Mouse (Mus musculus) C2C12 (cell line): ENCODE data around the gene Tecpr2. TPM values are rescaled to one million over a fixed set of nuclear protein-coding genes. Genes with fewer than 3 reads are reported as not detected.
A peak's percentile ranks its signal among the peaks of the same experiment; 100 is the strongest.

Experiments used
- H3K27me3 ChIP-seq: one replicate; pipeline ENCODE4 v1.6.1; 2011; ENCODE audit not compliant: control insufficient read depth, insufficient read depth, insufficient read length
- H3K36me3 ChIP-seq: one replicate; pipeline ENCODE4 v1.6.1; 2011; ENCODE audit not compliant: control insufficient read depth, insufficient read depth
- H3K4me3 ChIP-seq: one replicate; pipeline ENCODE4 v1.5.1; 2011; ENCODE audit warnings: mild to moderate bottlenecking, control low read depth; ENCODE audit not compliant: poor library complexity, insufficient read depth, severe bottlenecking
- H3K79me2 ChIP-seq: one replicate; pipeline ENCODE4 v1.6.1; 2011; ENCODE audit not compliant: control insufficient read depth, insufficient read depth
- H3K79me3 ChIP-seq: one replicate; pipeline ENCODE4 v1.6.1; 2011; ENCODE audit warnings: low read depth, control low read depth
- H3ac ChIP-seq: one replicate; pipeline ENCODE3; 2011; ENCODE audit warnings: low read depth; ENCODE audit not compliant: control insufficient read depth, insufficient read length
- CEBPB ChIP-seq: IDR thresholded peaks from one replicate; pipeline ENCODE4 v1.6.1; 2011; ENCODE audit warnings: low read depth, mild to moderate bottlenecking, control low read depth, moderate library complexity
- CTCF ChIP-seq: IDR thresholded peaks from one replicate; pipeline ENCODE4 v1.5.1; 2011; ENCODE audit not compliant: control insufficient read depth, insufficient read depth, insufficient read length
- FOSL1 ChIP-seq: IDR thresholded peaks from one replicate; pipeline ENCODE4 v1.8.0; 2011; ENCODE audit warnings: mild to moderate bottlenecking, low read length; ENCODE audit not compliant: poor library complexity, insufficient read depth, severe bottlenecking
- MAX ChIP-seq: IDR thresholded peaks from one replicate; pipeline ENCODE4 v1.6.1; 2011; ENCODE audit warnings: mild to moderate bottlenecking, control low read depth
- MYOD1 ChIP-seq: IDR thresholded peaks from one replicate; pipeline ENCODE4 v1.6.1; 2011; ENCODE audit warnings: low read depth; ENCODE audit not compliant: control insufficient read depth, insufficient read length
- MYOG ChIP-seq: IDR thresholded peaks from one replicate; pipeline ENCODE4 v1.6.1; 2011; ENCODE audit not compliant: control insufficient read depth, insufficient read length; ENCODE audit errors: extremely low read depth
- USF1 ChIP-seq: IDR thresholded peaks from one replicate; pipeline ENCODE4 v1.6.1; 2011; ENCODE audit warnings: low read depth, mild to moderate bottlenecking, control low read depth, moderate library complexity
- polyA plus RNA-seq: library from polyadenylated mRNA; unstranded; fragments of >200 nt; fragmentation: generic; extraction: Trizol; gene quantifications from one replicate; pipeline ENCODE4 v1.2.1, GENCODE M21; 2012; ENCODE audit warnings: missing spikeins

Gene Tecpr2
- polyA plus RNA-seq, 1 experiment, result 3.4 TPM

GRCm38 (mm10) chr12:110991361-110992127 is 102.5 kb downstream of the Tecpr2 start:
- no peaks in the 10 kb centered on the region for H3K27me3 ChIP-seq
- peak overlapping the region; percentile 30 for H3K4me3 ChIP-seq
- no peaks in the 10 kb centered on the region for H3K79me3 ChIP-seq
- H3K36me3 ChIP-seq, result no peaks in the 10 kb centered on the region
- no peak for TF ChIP-seq USF1
- TF ChIP-seq CTCF, result peak; percentile 90
- TF ChIP-seq MAX, result peak; percentile 16
- TF ChIP-seq MYOD1, result peak; percentile 65
- no peak for TF ChIP-seq MYOG
- TF ChIP-seq CEBPB, result no peak
- TF ChIP-seq FOSL1, result no peak
- H3K79me2 ChIP-seq, result no peaks in the 10 kb centered on the region
- H3ac ChIP-seq, result peak overlapping the region; percentile 63

GRCm38 (mm10) chr12:110992128-110992553 is 103.1 kb downstream of the Tecpr2 start:
- H3K27me3 ChIP-seq, result no peaks in the 10 kb centered on the region

GRCm38 (mm10) chr12:110992771-110993170 is 103.7 kb downstream of the Tecpr2 start:
- no peak overlapping the region for H3K4me3 ChIP-seq
- H3K79me2 ChIP-seq, result no peaks in the 10 kb centered on the region
- no peaks in the 10 kb centered on the region for H3K36me3 ChIP-seq
- TF ChIP-seq CTCF (no peak), USF1 (no peak), MAX (no peak), MYOD1 (no peak), FOSL1 (no peak), MYOG (no peak), CEBPB (no peak)
- H3K27me3 ChIP-seq, result no peaks in the 10 kb centered on the region
- H3ac ChIP-seq, result no peak overlapping the region
- H3K79me3 ChIP-seq, result no peaks in the 10 kb centered on the region

More at GRCm38 (mm10) chr12:110992128-110992553, 103.1 kb downstream of the Tecpr2 start:
- H3K36me3 ChIP-seq, result no peaks in the 10 kb centered on the region
- H3K4me3 ChIP-seq, result peak overlapping the region; percentile 30
- no peaks in the 10 kb centered on the region for H3K79me2 ChIP-seq
- TF ChIP-seq CEBPB (no peak), CTCF (peak; percentile 94)
- H3K79me3 ChIP-seq, result no peaks in the 10 kb centered on the region
- H3ac ChIP-seq, result peak overlapping the region; percentile 70

GRCm38 (mm10) chr12:110993226-110993625 is 104.2 kb downstream of the Tecpr2 start:
- Histone ChIP-seq H3K4me3 (no peak overlapping the region), H3K36me3 (no peaks in the 10 kb centered on the region), H3K27me3 (no peaks in the 10 kb centered on the region), H3ac (no peak overlapping the region), H3K79me2 (no peaks in the 10 kb centered on the region), H3K79me3 (no peaks in the 10 kb centered on the region)
- no peak for TF ChIP-seq USF1
- TF ChIP-seq MAX, result no peak
- no peak for TF ChIP-seq CTCF
- TF ChIP-seq MYOG, result no peak

- Histone ChIP-seq H3K79me2 (no peaks in the 10 kb centered on the region), H3K36me3 (no peaks in the 10 kb centered on the region), H3K4me3 (no peak overlapping the region), H3K27me3 (no peaks in the 10 kb centered on the region), H3ac (no peak overlapping the region), H3K79me3 (no peaks in the 10 kb centered on the region)
- TF ChIP-seq FOSL1 (no peak), MYOD1 (no peak), MAX (no peak), CTCF (no peak), USF1 (no peak), MYOG (no peak)
Measured at GRCm38 (mm10) chr12:110994666-110995065, 105.6 kb downstream of the Tecpr2 start.

- no peaks in the 10 kb centered on the region for H3K27me3 ChIP-seq
- TF ChIP-seq CEBPB, result no peak
- no peak for TF ChIP-seq MYOG
- no peak for TF ChIP-seq MYOD1
- TF ChIP-seq FOSL1, result no peak
- TF ChIP-seq MAX, result no peak
- TF ChIP-seq CTCF, result no peak
- TF ChIP-seq USF1, result no peak
- H3K36me3 ChIP-seq, result no peaks in the 10 kb centered on the region
- no peaks in the 10 kb centered on the region for H3K79me3 ChIP-seq
- H3ac ChIP-seq, result no peak overlapping the region
- H3K79me2 ChIP-seq, result no peaks in the 10 kb centered on the region
- no peak overlapping the region for H3K4me3 ChIP-seq
Measured at GRCm38 (mm10) chr12:110998092-110998491, 109.0 kb downstream of the Tecpr2 start.
